Mouse (Mus musculus) hindbrain, embryonic 14.5 days (tissue): ENCODE data around the gene Fgfr2. TPM values are rescaled to one million over a fixed set of nuclear protein-coding genes. Genes with fewer than 3 reads are reported as not detected.
A peak's percentile ranks its signal among the peaks of the same experiment; 100 is the strongest.

Experiments used
- ATAC-seq: fragments of 200-750 bp; cut with Nextera tagmentation; 2 replicates; pipeline ENCODE4 v1.8.0; 2017; ENCODE audit warnings: moderate number of reproducible peaks, mild to moderate bottlenecking, moderate TSS enrichment, moderate library complexity; ENCODE audit not compliant: low FRiP score
- DNase-seq: peaks from one replicate; pipeline ENCODE4 v3.0.0-alpha.2; 2015; ENCODE audit warnings: low spot score
- H3K27ac ChIP-seq: fragments of 300-500 bp; sonication (generic); 2 replicates; pipeline ENCODE4 v1.5.1; 2014; ENCODE audit warnings: mild to moderate bottlenecking, moderate library complexity
- H3K27me3 ChIP-seq: fragments of 300-500 bp; sonication (generic); 2 replicates; pipeline ENCODE4 v1.6.1; 2014; ENCODE audit warnings: mild to moderate bottlenecking, low read length, mixed read lengths; ENCODE audit not compliant: control insufficient read depth, insufficient read depth
- H3K36me3 ChIP-seq: fragments of 300-500 bp; sonication (generic); replicated peaks from 2 replicates; pipeline ENCODE4 v1.6.1; 2014; ENCODE audit not compliant: control insufficient read depth, insufficient read depth
- H3K4me1 ChIP-seq: fragments of 300-500 bp; sonication (generic); replicated peaks from 2 replicates; pipeline ENCODE4 v1.6.1; 2014; ENCODE audit warnings: antibody characterized with exemption, low read length, mixed read lengths; ENCODE audit not compliant: control insufficient read depth, insufficient read depth
- H3K4me2 ChIP-seq: fragments of 300-500 bp; sonication (generic); replicated peaks from 2 replicates; pipeline ENCODE4 v1.6.1; 2014; ENCODE audit warnings: mild to moderate bottlenecking, moderate library complexity
- H3K4me3 ChIP-seq: fragments of 300-500 bp; sonication (generic); replicated peaks from 2 replicates; pipeline ENCODE4 v1.5.1; 2014; ENCODE audit warnings: mild to moderate bottlenecking, low read length
- H3K9ac ChIP-seq: fragments of 300-500 bp; sonication (generic); 2 replicates; pipeline ENCODE4 v1.6.1; 2014
- H3K9me3 ChIP-seq: fragments of 300-500 bp; sonication (generic); 2 replicates; pipeline ENCODE4 v1.6.1; 2016; ENCODE audit warnings: low read length; ENCODE audit not compliant: control insufficient read depth
- WGBS: fragments of 180-500 bp; shearing (Covaris S2); extraction: QIAGEN DNeasy Blood & Tissue Kit; methylation state at CpG from one replicate; pipeline ENCODE4 v1.1.7; 2014; 5-methylcytosine and 5-hydroxymethylcytosine counted together
- polyA plus RNA-seq: library from polyadenylated mRNA; unstranded; fragments of >200 nt; fragmentation: Nextera tagmentation; extraction: Ambion mirVana; gene quantifications from 2 replicates; pipeline ENCODE4 v1.2.1, GENCODE M21; 2014

Fgfr2 gene
- polyA plus RNA-seq, 1 experiment from 2014 or later, result 43.5 TPM

- Histone ChIP-seq H3K9me3 (no peaks in the 10 kb centered on the region), H3K4me2 (no peak overlapping the region), H3K27me3 (no peaks in the 10 kb centered on the region; the same call in 1 of the 2 replicates), H3K27ac (no peak overlapping the region), H3K4me3 (no peak overlapping the region), H3K4me1 (0 out of 2 replicates have a peak, but pooled peaks cover under 1% of the 10 kb centered on the region), H3K36me3 (0 out of 2 replicates have a peak, but pooled peaks cover 5% of the 10 kb centered on the region), H3K9ac (no peak overlapping the region)
- ATAC-seq, result no peak
- WGBS, result 89% methylated on average over 5 of the region's 5 CpGs
- no peak for DNase-seq
Measured at GRCm38 (mm10) chr7:130177009-130177408, 2946.1 kb downstream of the Fgfr2 start.

- Histone ChIP-seq H3K27me3 (no peaks in the 10 kb centered on the region), H3K9ac (no peak overlapping the region), H3K9me3 (no peaks in the 10 kb centered on the region), H3K4me3 (no peak overlapping the region), H3K27ac (no peak overlapping the region), H3K4me1 (no peaks in the 10 kb centered on the region), H3K4me2 (no peak overlapping the region), H3K36me3 (0 out of 2 replicates have a peak, but pooled peaks cover 14% of the 10 kb centered on the region)
- 74% methylated on average over 7 of the region's 7 CpGs for whole genome bisulfite sequencing
- DNase-seq (no peak), ATAC-seq (no peak)
Measured at GRCm38 (mm10) chr7:130174525-130174924, 2948.6 kb downstream of the Fgfr2 start.

GRCm38 (mm10) chr7:130173914-130174313 lies 2949.2 kb downstream of the Fgfr2 start:
- Histone ChIP-seq H3K27ac (no peak overlapping the region), H3K9ac (no peak overlapping the region), H3K4me2 (no peak overlapping the region), H3K36me3 (peaks cover 18% of the 10 kb centered on the region; the same call in 1 of the 2 replicates), H3K27me3 (no peaks in the 10 kb centered on the region), H3K4me1 (no peaks in the 10 kb centered on the region), H3K4me3 (no peak overlapping the region), H3K9me3 (no peaks in the 10 kb centered on the region)
- no peak for ATAC-seq
- 76% methylated on average over 5 of the region's 5 CpGs for WGBS
- DNase-seq, result no peak

- Histone ChIP-seq H3K9me3 (no peaks in the 10 kb centered on the region), H3K36me3 (peaks cover 25% of the 10 kb centered on the region; the same call in 1 of the 2 replicates), H3K27ac (no peak overlapping the region), H3K27me3 (no peaks in the 10 kb centered on the region), H3K4me3 (no peak overlapping the region), H3K4me1 (no peaks in the 10 kb centered on the region), H3K4me2 (no peak overlapping the region), H3K9ac (no peak overlapping the region)
- DNase-seq (no peak), ATAC-seq (no peak)
- 76% methylated on average over 8 of the region's 8 CpGs for WGBS
Measured at GRCm38 (mm10) chr7:130170144-130170543, 2953.0 kb downstream of the Fgfr2 start.

- Histone ChIP-seq H3K36me3 (peaks cover 25% of the 10 kb centered on the region; the same call in 1 of the 2 replicates), H3K9ac (no peak overlapping the region), H3K27me3 (no peaks in the 10 kb centered on the region), H3K9me3 (no peaks in the 10 kb centered on the region), H3K4me3 (no peak overlapping the region), H3K27ac (no peak overlapping the region), H3K4me1 (no peaks in the 10 kb centered on the region), H3K4me2 (no peak overlapping the region)
- 40% methylated on average over 12 of the region's 12 CpGs for WGBS
- ATAC-seq, result no peak
- no peak for DNase-seq
Measured at GRCm38 (mm10) chr7:130168296-130168695, 2954.9 kb downstream of the Fgfr2 start.

GRCm38 (mm10) chr7:130167261-130167660 lies 2955.9 kb downstream of the Fgfr2 start:
- H3K9me3 ChIP-seq, result no peaks in the 10 kb centered on the region
- WGBS, result 87% methylated on average over 5 of the region's 5 CpGs
- H3K4me3 ChIP-seq, result no peak overlapping the region
- no peaks in the 10 kb centered on the region for H3K27me3 ChIP-seq
- DNase-seq (no peak), ATAC-seq (no peak)
- peaks cover 21% of the 10 kb centered on the region; the same call in 1 of the 2 replicates for H3K36me3 ChIP-seq
- no peak overlapping the region for H3K4me2 ChIP-seq
- H3K4me1 ChIP-seq, result no peaks in the 10 kb centered on the region
- no peak overlapping the region for H3K9ac ChIP-seq
- H3K27ac ChIP-seq, result no peak overlapping the region

- Histone ChIP-seq H3K9me3 (no peaks in the 10 kb centered on the region), H3K4me3 (no peak overlapping the region), H3K27me3 (no peaks in the 10 kb centered on the region), H3K9ac (no peak overlapping the region), H3K4me1 (no peaks in the 10 kb centered on the region), H3K27ac (no peak overlapping the region), H3K4me2 (no peak overlapping the region), H3K36me3 (peaks cover 12% of the 10 kb centered on the region; the same call in 1 of the 2 replicates)
- DNase-seq (peak; percentile 31), ATAC-seq (no peak)
- 41% methylated on average over 4 of the region's 4 CpGs for WGBS
Measured at GRCm38 (mm10) chr7:130166190-130166589, 2957.0 kb downstream of the Fgfr2 start.

- H3K4me1 ChIP-seq, result no peaks in the 10 kb centered on the region
- no peak overlapping the region for H3K27ac ChIP-seq
- DNase-seq (no peak), ATAC-seq (no peak)
- no peak overlapping the region for H3K4me2 ChIP-seq
- H3K27me3 ChIP-seq, result no peaks in the 10 kb centered on the region
- no peak overlapping the region for H3K4me3 ChIP-seq
- no peak overlapping the region for H3K9ac ChIP-seq
- H3K36me3 ChIP-seq, result peaks cover 11% of the 10 kb centered on the region; the same call in 1 of the 2 replicates
- 90% methylated on average over 3 of the region's 3 CpGs for WGBS
- H3K9me3 ChIP-seq, result no peaks in the 10 kb centered on the region
Measured at GRCm38 (mm10) chr7:130165408-130165807, 2957.7 kb downstream of the Fgfr2 start.

GRCm38 (mm10) chr7:130162718-130163117 lies 2960.4 kb downstream of the Fgfr2 start:
- H3K9ac ChIP-seq, result no peak overlapping the region
- H3K9me3 ChIP-seq, result no peaks in the 10 kb centered on the region
- ATAC-seq, result no peak
- no peak overlapping the region for H3K27ac ChIP-seq
- H3K4me3 ChIP-seq, result no peak overlapping the region
- WGBS, result 80% methylated on average over 6 of the region's 6 CpGs
- H3K4me2 ChIP-seq, result no peak overlapping the region
- H3K27me3 ChIP-seq, result no peaks in the 10 kb centered on the region
- H3K36me3 ChIP-seq, result peaks cover 4% of the 10 kb centered on the region; the same call in 1 of the 2 replicates
- DNase-seq, result no peak
- no peaks in the 10 kb centered on the region for H3K4me1 ChIP-seq

GRCm38 (mm10) chr7:130161581-130161980 lies 2961.6 kb downstream of the Fgfr2 start:
- no peak for ATAC-seq
- 78% methylated on average over 5 of the region's 5 CpGs for WGBS
- Histone ChIP-seq H3K27me3 (no peaks in the 10 kb centered on the region), H3K27ac (no peak overlapping the region), H3K36me3 (no peaks in the 10 kb centered on the region; the same call in 1 of the 2 replicates), H3K4me1 (no peaks in the 10 kb centered on the region), H3K4me3 (no peak overlapping the region), H3K9ac (no peak overlapping the region), H3K9me3 (no peaks in the 10 kb centered on the region), H3K4me2 (no peak overlapping the region)
- DNase-seq, result no peak
